Mouse (Mus musculus) frontal cortex, postnatal 10 days (tissue): Measurements from ENCODE around the gene Zp2.

Source experiments
- DNase-seq, 2 experiments: peaks; one replicate each; pipeline ENCODE4 v3.0.0; 2022; ENCODE audit warnings: low spot score in 2 of 2, mixed read lengths in 1 of 2

Gene Zp2

DNA sequence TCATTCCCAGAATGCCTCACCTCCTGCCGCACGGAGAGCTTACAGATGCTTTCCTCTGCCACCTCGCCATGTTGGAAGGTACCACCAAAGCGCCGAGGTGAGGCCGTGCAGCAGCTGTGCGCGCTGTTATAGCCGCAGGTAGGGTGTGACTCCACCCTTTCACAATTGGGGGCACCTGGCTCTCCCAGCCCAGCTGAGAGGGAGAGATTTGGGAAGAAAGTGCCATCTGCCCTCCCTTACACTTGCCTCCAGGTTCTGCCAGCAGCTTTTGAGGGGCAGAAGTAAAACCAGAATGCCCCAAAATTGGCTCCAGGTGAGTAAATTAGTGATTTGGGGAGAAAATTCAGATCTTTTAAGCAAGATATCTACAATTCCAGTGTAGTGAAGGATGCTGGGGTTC, at the start of gene Zp2:
Gene Zp2, minus strand, starts transcription at position 101 of the 400 bp plus-strand sequence.
- no peak for DNase-seq

DNA sequence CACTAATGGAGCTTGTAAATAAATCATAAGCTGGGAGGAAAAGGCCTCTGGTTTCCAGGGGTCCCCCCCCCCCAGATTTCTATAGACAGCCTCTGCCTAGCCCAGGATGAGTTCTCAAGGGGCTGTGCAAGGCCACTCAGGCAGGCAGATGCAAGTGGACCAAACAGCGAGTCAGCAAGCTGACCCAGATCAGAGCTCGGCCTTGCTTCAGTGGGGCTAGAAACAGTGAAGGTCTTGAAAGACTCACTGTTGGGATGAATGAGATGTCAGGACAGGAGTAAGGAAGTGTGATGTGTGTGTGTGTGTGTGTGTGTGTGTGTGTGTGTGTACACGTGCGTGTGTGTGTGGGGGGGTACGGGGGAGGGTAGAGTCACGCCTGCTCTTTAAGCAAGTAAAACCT, 47.7 kb upstream of the Zp2 start:
- no peak for DNase-seq

DNA sequence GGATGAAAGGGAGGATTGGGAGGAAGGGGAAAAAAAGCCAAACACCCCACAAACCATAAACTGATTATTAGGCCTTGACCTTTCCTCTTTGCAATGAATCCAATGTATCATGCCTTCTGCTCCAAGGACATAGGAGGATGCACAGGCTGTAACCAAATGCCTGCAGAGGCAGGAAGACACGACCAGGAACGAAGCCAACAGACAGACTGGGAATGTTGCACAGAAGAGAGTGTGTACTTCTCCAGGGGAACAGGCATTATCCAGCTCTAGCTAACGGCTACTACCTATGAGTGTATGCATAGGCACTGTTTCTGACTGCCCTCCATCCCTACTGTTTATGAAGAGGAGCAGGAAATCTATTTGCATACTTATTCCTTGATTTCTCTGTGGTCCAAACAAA, 47.1 kb upstream of the Zp2 start:
- DNase-seq = no peak

DNA sequence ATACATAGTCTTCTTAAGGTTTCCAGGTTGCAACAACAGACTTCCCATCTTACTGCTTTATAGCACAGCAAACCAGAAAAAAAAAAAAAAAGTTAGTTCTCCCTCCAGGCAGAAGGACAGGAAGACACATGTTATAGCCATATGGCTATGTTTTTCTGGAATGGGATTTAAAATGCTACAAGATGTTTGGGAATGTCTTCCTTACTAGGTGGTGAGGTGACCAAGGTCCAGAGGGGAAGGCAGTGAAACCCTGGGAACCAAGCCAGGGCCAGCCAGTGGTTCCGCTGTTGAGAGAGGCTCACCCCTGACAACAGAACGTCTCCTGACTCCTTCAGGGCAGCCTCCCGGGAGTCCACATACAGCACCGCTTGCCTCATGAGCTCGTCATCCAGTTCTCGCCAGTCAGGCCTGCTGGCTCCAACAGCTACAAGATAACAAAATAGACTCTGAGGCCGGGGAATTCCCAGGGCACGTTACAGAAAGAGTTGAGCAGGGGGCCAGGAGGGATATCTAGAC, 45.1 kb upstream of the Zp2 start:
- no peak for DNase-seq

DNA sequence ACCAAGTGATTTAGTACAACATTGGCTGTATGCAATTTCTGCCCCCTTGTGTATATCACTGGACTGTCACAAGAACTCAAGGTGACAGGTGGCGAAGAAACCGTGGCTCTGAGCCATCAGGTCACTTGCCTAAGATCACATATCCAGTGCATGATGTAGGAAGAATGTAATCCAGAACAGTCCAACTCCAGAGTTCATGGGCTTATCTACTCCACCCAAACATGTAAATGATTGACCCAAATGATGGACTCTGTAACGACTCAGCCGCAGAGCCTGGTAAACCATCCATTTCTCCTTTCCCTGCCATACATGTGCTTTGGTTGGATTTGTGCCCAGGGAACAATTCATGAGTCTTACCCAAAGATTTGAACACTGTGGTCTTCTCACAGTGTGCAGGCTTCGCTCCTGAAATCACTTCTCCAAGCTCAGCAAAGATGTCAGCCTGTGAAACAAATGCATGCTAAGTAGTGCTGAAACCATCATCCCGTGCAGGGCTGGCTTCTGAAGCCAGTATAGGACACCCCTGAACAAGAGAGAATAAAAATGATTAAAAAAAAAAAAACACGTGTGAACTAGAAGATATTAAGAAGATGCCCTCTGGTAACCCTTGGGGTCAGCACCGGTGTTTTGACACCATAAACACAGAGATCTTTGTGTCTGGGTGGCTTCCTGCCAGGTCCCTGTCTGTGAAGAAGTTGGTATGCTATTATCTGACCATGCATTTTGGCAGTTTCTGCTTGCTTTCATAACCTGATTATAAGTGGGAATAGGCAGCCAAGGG, 44.5 kb upstream of the Zp2 start:
- DNase-seq = no peak

DNA sequence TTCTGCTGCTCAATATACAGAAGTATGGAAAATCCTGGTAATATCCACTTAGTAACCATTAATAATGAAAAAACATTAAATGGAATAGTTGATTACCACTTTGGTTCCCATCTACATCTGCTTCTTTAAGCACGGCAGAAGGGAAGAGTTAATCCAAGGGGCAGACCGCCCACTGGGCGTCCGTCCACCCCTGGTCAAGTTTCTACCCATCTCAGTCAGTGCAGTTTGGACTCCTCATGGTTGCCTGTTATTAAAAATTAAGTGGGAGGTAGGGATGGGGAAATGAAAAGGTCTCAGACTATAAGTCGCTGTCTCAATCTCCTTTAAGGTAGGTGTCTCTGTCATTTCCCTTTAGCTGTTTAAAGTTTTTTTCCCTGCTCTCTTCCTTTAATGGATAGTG, 43.9 kb upstream of the Zp2 start:
- DNase-seq = no peak

DNA sequence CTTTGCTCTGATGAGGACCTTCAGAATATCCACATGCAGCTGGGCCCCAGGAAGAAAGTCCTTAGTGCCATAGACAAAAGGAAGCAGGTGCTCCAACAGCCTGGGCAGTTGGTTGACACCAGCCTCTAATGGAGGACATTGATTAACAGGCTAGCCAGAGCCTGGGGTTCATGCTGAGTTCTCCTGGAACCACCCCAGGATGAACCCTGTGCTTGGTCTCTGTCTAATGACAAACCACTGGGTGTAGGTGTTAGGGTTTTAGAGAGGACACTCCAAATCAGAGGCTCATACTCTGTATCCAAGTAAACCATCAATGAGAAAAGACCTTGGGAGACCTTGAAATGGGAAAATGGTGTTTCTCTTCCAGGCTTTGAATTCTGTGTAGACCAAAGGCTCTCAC, 37.8 kb upstream of the Zp2 start:
- DNase-seq = no peak

DNA sequence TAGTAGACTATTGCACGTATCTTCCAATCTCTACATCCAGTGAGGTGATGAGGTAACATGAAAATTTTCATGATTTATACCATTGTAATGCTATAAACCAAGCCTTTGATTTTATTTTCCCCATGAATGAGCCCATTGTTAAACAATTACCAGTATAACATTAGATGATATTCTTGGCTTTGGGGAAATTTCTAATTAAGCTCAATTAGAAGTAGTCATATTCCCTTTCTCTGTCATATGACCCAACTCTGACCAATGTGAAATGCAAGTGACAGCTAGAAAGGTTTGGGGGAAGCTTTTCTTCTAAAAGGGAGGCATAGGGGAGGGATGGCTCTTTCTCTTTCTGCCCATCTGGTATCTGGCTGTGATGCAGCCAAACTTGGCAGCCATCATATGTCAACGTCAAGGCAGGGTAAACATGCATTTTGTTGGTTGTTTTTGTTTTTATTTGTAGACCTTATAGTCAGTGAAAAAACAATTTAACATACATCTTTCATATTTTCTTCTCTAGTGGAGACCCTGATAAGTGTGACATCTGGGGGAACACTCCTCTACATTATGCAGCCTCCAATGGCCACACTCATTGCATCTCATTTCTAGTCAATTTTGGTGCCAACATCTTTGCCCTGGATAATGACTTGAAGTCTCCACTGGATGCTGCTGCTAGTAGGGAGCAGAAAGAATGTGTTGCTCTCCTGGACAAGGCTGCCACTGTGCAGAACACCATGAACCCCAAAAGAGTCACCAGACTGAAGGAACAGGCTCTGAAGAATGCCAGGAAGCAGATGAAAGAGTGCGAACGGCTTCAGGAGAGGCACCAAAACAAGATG, 36.5 kb upstream of the Zp2 start:
- DNase-seq = no peak

DNA sequence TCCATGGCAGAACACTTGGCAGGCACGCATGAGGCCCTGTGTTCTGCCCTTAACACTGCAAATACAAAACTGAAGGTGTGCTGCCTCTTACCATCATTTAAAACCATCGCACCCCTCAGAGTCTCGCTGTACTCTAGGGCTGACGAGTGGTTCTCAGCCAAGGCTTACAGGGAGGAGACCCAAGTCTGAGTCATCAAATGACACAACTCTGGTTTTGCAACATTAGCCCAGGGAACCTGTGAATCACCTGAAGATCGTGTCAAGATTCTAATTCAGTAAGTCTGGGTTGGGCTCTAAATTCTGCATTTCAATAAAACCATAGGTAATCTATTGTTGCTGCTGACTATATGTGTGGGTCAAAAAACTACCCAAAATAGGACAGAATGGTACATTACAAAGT, 35.5 kb upstream of the Zp2 start:
- DNase-seq = no peak

DNA sequence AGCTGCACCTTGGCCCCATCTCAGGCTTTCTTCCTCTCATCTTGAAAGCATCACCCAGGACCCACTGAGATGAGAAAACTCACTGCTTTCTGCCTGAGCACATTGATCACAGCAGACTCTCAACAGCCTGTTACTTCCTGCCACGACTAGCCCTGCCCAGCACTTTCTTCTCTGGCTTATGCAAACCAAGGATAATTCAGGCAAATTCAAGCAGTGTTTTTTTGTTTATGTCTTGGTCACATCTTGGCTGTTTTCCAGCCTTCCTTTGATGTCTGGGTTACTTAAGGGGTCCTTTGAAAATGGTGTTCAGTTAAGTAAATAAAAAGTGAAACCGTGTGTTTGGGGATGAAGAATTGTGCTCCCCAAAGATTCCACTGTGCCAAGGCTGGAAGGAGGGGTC, 33.8 kb upstream of the Zp2 start:
- DNase-seq = no peak

DNA sequence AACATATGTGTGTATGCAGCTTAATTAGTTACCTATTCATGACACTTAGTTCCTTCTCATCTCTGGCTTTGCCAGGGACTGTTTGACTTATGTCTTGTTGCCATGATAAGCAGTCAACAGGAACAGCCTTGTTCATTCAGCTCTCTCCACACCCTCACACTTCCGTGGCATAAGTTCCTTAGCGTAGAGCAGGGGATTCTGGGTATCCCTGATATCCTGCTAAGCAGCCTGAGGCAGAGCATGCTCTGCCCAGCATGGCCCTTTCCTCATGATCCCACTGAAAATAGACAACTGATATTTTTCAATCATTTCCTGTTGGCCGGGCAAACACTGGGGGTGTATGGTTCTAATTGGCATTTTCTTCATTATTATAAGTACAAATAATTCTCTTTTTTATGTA, 32.5 kb upstream of the Zp2 start:
- DNase-seq = no peak

DNA sequence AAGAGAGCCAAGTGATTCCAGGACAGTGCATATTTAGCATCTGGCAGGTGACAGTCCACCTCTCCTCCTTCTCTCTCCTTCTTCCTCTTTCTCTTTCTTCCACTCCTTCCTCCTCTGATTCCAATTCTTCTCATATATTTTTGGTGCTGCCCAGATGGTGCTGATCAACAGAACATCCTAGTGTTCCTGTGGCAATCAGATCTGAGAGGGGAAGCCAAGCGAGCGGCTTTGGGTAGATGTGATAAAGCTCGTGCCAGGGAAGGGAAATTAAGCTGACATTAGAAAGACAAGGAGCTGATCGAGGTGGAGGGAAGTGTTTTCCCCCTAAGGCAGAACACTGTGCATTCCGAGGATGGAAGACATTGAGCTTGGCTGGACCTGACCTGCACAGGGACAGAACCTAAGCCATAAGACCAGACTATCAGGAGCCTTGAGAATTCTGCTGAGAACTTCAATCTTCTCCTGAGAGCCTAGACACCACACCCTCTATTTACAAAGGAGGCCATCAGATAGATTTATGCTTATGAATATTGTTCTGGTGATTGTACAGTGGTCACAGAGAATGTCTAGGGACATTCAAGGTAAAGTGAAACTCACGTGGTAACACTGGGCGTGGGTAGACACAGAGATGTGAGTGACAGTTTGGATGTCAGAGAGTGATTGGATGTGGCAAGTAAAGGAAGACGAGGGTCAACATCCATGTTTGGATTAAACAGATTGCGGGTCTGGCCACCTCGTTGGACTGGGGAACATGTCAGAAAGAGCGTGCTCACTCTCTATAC, 29.8 kb upstream of the Zp2 start:
- no peak for DNase-seq

DNA sequence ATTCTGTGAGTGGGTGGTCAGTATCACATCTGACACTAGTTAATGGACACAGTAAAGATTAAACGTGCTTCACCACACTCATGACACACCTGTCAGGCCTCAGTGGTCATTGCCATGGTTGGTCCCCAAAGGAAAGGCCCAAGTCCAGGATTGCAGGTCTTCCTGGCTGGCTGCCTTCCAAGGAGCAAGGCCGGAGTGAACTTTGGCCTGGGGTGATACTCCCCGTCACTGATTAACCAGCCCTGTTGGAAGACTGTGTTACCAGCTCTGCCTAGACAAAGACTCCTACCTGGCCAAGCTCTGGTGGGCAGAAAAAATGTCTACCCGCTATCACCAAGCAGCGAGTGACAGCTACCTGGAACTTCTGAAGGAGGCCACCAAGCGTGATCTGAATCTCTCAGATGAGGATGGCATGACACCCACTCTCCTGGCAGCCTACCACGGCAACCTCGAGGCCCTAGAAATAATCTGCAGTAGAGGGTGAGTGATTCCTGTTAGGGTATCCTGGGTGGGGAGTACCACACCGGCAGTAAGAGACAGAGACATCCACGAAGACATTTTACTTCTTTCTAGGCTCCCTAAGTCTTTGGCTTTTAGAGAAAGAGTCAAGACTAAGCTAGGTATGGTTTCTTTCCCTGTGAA, 28.6 kb upstream of the Zp2 start, which contains the start of gene Anks4b:
Gene Anks4b, plus strand, starts transcription at position 256 of the 642 bp plus-strand sequence.
- no peak for DNase-seq

DNA sequence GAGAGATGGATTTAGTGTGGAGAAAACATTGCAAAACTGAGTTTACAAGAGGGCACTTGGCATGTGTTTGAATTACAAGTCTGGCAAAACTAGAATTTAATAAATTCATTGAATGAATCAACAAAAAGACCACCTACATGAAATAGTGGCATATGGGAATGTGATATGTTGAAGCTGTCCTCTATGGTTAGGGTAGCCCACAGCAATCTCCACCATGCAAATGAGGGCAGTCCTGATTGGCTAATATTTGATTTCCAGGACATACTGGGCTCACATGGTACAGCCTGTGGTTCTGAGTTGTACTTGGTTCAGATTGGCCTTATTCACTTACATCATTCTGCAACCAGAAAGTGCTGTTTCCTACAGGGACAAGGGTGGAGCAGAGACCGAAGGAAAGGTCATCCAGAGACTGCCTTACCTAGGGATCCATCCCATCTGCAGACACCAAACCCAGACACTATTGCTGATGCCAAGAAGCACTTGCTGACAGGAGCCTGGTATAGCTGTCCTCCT, 27.2 kb upstream of the Zp2 start:
- no peak for DNase-seq

DNA sequence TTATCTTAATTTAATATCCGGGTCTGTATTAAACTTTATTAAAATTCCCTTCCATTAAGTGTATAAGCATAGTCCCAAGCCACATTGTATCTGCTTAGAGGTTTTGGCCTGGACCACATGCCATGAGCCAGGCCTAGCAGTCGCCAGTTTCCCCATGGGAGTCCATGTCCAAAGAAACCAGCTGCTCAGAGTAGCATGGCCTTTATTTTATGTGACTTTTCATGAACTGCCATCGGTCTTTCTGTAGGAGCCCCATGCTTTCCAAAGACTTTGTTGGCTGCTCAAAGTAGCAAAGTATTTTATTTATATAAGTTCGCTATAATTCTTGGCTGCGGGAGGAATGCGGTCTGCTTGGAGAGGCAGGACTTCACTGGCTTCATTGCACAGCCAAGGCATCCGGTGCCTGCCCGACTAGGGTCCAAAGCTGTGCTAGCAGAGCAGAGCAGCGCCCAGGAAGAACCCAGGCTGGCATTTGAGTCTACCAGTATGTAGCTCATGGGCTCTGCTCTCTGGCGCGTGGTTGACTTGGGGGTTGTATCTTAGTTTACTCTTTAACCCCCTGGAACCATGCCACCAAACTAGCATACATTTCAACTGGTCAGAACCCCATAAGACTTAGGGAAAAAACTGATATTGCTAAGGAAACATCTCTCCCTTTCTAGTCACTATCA, 18.6 kb upstream of the Zp2 start:
- DNase-seq = no peak

DNA sequence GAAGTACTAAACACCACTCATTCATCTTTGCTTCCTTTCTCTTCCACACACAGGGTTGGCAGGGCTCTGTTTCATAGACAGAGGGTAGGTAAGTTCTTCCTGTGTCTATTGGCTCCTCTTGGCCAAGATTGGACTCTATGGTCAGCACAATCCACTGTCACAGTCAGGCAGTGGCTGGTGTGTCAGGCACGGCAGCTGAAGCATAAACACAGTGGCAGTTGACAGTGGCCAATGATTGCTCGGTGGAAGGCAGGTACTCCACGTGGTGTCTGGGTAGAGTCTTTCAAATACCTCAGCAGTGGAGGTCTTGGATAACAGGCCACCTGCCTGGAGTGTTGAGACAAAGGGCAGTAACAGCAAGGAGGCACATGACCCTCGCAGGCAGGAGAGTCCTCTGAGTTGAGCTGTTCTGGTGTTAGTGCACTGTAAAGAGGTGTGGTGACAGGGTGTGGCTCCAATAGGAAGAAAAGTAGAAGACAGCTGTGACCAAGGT, 13.1 kb upstream of the Zp2 start:
- no peak for DNase-seq

DNA sequence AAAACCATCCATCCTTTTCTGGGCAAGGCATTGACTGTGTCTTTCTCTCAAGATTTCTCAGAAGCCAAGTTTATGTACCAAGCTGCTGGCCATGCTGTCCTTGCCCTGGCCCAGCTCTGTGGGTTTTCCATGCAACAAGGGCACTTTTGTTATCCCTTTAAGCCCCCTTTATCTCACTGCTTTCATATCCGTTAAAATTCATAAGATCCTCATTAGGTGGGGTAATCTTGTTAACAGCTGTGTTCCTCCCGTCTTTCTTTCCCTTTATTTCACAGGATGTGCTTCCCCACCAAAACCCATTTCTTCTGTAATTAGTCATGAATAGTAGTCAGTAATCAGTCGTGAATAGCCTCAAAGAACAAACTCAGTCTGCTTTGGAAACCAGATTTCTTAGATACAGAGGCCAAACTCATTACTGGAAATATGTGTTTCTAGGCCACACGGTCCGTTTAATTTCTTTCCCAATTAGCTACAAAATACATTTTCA, 12.5 kb upstream of the Zp2 start:
- DNase-seq = no peak

DNA sequence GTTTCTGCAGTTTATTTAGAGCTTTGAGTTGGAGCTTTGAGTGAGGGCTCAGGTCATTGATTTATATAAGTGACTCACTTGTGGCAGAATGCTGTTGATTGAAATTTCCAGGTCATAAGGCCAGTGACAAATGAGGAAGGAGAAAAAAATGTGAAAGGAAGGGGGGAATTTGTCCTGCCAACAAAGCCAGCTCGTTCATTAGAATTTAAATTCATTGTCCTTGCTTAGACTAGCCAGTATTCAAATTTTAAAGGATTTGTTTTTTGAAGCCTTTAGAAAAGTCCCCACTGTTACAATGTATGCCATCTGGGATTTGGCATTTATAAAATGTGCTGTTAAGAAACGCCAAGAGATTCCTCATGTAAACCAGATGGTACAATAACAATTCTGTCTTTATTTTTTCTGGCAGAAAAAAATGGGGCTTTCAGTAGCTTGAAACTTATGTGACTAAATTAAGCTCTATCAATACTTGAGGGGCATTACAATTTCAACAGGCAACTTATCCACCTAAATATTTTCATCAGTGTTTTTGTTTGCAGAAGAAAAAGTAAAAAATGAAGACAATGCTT, 11.8 kb upstream of the Zp2 start:
- no peak for DNase-seq

DNA sequence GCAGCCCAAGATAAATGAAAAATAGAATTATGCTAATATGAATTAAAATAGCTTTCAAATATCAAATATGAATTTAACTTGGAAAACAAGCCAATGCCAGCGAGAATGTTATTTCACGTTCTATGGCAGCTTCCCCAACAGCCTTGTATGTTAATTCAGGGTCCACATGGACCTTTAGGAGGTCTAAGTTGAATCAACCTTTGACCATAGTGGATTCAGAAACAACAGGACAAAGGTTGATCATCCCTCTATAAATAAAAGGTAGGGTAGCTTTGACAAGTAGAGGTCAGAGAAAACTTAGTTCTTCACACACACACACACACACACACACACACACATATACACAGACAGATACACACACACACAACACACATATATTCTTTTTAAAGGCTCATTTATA, 5.8 kb upstream of the Zp2 start:
- no peak for DNase-seq

DNA sequence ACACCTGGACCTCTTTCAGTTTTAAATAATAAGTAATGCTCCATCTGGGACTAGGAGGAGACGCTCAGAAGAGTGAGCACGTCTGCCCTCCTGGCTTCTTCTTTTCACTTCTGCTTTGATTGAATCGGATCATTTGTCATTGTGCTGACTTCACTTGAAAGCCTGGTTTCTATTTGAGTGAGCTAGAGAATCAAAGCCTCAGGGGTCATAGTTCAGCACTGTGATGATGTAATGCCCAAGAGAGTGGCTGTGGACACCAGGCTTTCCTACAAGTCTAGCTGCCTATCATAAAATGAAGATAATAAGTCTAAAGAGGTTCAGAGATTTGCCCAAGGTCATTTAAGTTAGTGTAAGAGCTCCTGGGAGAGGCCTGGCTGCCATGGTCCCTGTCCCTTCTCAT, 5.2 kb upstream of the Zp2 start:
- DNase-seq = no peak
